Mouse (Mus musculus) kidney, embryonic 16.5 days (tissue): ENCODE data around the gene Rnf215. TPM values are rescaled to one million over a fixed set of nuclear protein-coding genes. Genes with fewer than 3 reads are reported as not detected.

Experiments used
- ATAC-seq: fragments of 200-750 bp; cut with Nextera tagmentation; 2 replicates; pipeline ENCODE4 v1.8.0; 2017; ENCODE audit warnings: moderate TSS enrichment; ENCODE audit not compliant: low FRiP score, low TSS enrichment
- H3K27ac ChIP-seq: fragments of 300-500 bp; sonication (generic); 2 replicates; pipeline ENCODE4 v1.5.1; 2014; ENCODE audit warnings: low read length
- H3K27me3 ChIP-seq: fragments of 300-500 bp; sonication (generic); 2 replicates; pipeline ENCODE4 v1.6.1; 2014; ENCODE audit warnings: low read length, control low read depth, mixed read lengths; ENCODE audit not compliant: insufficient read depth
- H3K36me3 ChIP-seq: fragments of 300-500 bp; sonication (generic); 2 replicates; pipeline ENCODE4 v1.6.1; 2014; ENCODE audit warnings: low read length, control low read depth, mixed read lengths; ENCODE audit not compliant: insufficient read depth
- H3K4me1 ChIP-seq: fragments of 300-500 bp; sonication (generic); 2 replicates; pipeline ENCODE4 v1.6.1; 2014; ENCODE audit warnings: low read length, control low read depth, mixed read lengths; ENCODE audit not compliant: insufficient read depth
- H3K4me2 ChIP-seq: fragments of 300-500 bp; sonication (generic); replicated peaks from 2 replicates; pipeline ENCODE4 v1.6.1; 2014; ENCODE audit warnings: low read depth, low read length
- H3K4me3 ChIP-seq: fragments of 300-500 bp; sonication (generic); 2 replicates; pipeline ENCODE4 v1.5.1; 2014; ENCODE audit warnings: mild to moderate bottlenecking, low read length
- H3K9ac ChIP-seq: fragments of 300-500 bp; sonication (generic); replicated peaks from 2 replicates; pipeline ENCODE4 v1.6.1; 2014; ENCODE audit warnings: low read length
- H3K9me3 ChIP-seq: fragments of 300-500 bp; sonication (generic); 2 replicates; pipeline ENCODE4 v1.6.1; 2016; ENCODE audit warnings: low read length, control low read depth
- WGBS: fragments of 180-500 bp; shearing (Covaris S2); extraction: QIAGEN DNeasy Blood & Tissue Kit; methylation state at CpG from one replicate; pipeline ENCODE4 v1.1.7; 2014; 5-methylcytosine and 5-hydroxymethylcytosine counted together
- polyA plus RNA-seq: library from polyadenylated mRNA; unstranded; fragments of >200 nt; fragmentation: Nextera tagmentation; extraction: Ambion mirVana; gene quantifications from 2 replicates; pipeline ENCODE4 v1.2.1, GENCODE M21; 2015

Rnf215 gene
- polyA plus RNA-seq = 28.9 and 30.0 TPM in 2 replicates

DNA sequence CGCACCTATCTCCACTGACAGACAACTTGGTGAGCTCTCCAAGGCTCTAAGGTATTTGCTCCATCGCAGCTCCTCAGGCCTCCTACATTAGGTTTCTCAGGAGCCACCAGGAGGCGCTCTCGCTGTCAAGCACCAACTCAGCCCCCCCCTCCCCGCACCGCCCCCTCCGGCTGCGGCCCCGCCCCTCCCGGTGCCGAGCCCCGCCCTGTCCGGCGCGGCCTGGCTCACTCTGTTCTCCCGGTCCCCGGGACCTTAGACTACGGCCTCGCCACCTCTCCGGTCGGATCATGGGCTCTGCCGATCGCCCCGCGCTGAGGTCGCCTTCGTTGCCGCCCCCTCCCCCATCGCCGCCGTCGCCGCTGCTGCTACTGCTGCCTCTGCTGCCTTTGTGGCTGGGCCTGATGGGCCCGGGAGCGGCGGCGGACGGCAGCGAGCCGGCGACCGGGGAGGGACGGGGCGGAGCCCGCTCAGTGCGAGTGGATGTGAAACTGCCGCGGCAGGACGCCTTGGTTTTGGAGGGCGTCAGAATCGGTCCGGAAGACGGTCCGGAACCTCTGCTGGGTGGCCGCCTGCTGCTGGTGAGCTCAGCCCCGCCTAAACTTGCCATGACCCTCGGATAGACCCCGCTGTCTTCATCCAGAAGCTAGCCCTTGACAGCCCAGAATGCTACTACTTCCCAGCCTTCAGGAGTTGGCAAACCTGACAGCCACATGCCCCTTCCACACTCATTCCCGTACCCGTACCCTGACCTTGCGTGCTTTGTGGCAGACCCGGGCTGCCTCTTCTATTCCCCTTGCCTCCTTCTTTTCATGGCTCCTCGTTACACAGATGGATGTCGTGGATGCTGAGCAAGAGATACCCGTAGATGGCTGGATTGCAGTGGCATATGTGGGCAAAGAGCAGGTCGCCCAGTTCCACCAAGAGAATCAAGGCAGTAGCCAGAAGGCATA, at the start of gene Rnf215:
TSS of gene Rnf215 (plus strand) at position 217 of the 950 bp plus-strand sequence.
- 1% methylated on average over 59 of the region's 66 CpGs for WGBS
- Histone ChIP-seq H3K36me3 (peaks cover 8% of the 10 kb centered on the region), H3K9ac (peak within 1 kb of the TSS; percentile 98), H3K27ac (peak within 1 kb of the TSS; percentile 81), H3K4me3 (peak within 1 kb of the TSS; percentile 91), H3K27me3 (no peaks in the 10 kb centered on the region), H3K4me2 (peak within 1 kb of the TSS; percentile 81), H3K4me1 (peaks cover 10% of the 10 kb centered on the region), H3K9me3 (no peaks in the 10 kb centered on the region)
- peak; percentile 94 for ATAC-seq

DNA sequence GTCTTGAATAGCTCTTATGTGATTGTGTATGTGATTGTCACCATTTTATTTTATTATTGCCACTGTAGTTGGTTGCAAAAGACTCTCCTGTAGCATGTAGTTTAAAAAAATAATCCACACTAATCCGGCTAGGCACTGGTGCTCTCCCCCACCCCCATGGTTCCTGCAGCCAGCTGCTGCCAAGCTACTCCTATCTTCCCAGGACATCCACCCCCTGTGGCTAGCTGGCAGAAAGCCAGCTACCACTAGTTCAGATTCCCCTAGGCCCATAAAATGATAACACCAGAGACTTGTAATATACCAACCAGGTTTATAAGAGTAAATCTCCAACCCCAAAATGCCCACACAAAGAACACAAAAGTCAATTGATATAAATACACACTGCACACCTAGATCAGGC, 48.8 kb upstream of the Rnf215 start:
- peaks cover 7% of the 10 kb centered on the region for H3K36me3 ChIP-seq
- H3K27ac ChIP-seq = no peak overlapping the region
- no peak overlapping the region for H3K4me2 ChIP-seq
- WGBS = 62% methylated on average over 1 of the region's 1 CpGs
- H3K9me3 ChIP-seq = peaks cover 5% of the 10 kb centered on the region; the same call in 1 of the 2 replicates
- no peaks in the 10 kb centered on the region for H3K27me3 ChIP-seq
- no peaks in the 10 kb centered on the region for H3K4me1 ChIP-seq
- ATAC-seq = no peak
- H3K9ac ChIP-seq = no peak overlapping the region
- no peak overlapping the region for H3K4me3 ChIP-seq

DNA sequence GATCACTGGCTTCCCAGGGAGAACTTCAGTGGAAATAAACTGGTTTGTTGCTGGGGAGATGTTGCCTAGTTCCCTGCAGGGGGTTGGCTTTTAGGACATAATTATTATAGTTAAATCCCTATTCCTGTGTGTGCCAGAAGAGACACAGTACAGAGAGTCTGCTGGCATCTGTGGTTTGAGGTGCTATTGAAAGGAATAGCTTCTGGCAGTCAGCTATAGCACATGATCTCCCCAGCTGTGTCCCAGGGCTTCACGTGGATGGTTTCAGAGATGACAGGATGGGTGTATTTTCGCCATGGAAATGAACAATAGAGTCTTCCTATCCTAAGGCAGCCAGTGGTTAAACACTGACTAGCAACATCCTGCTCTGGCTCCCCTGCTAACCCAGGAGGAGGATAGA, 47.7 kb upstream of the Rnf215 start:
- Histone ChIP-seq H3K9ac (no peak overlapping the region), H3K27me3 (no peaks in the 10 kb centered on the region), H3K4me3 (no peak overlapping the region), H3K27ac (no peak overlapping the region), H3K4me2 (no peak overlapping the region), H3K4me1 (no peaks in the 10 kb centered on the region), H3K36me3 (peaks cover 17% of the 10 kb centered on the region), H3K9me3 (peaks cover 5% of the 10 kb centered on the region; the same call in 1 of the 2 replicates)
- no peak for ATAC-seq
- WGBS = 62% methylated on average over 2 of the region's 2 CpGs

DNA sequence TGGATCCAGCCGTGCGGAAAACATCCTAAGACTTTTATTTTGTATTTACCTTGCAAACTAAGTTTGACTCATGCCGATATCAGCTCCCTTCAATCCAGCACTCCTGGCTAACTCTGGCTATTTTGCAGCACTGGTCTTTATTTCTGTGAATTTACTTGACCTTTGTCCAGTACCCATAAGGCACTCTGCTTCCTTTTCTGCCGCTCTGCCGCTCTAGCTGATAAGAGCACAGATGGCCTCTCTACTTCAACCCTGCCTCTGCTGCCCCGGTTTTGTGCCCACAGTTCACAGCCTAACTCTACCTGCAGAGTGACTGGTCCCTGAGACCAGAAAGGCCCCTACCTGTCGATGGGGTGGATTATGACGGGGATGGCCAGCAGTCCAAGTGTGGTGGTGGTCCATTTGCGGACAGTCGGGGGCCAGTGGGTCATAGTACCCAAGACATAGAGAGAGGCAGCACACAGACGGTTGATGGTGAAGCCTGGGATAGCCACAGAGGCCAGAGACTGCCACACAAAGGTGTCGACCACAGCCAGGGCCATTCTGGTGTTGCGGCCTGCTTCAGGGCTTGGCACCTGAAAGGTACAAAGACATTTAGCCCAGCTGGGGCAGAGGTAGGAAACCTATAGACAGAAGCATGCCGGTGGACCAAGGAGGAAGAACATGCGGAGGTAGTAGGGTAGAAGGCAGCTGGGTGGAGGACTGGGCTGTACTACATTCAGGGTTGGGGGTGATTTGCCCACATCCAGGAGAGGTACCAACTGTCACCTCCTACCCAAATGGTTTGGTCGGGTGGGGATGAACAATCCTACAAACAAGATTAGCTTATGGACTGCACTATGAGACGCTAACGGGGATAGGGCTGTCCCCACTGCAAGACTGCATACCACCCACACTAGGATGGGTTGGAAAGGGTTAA, 41.3 kb upstream of the Rnf215 start:
- peak overlapping the region; percentile 60 for H3K4me3 ChIP-seq

DNA sequence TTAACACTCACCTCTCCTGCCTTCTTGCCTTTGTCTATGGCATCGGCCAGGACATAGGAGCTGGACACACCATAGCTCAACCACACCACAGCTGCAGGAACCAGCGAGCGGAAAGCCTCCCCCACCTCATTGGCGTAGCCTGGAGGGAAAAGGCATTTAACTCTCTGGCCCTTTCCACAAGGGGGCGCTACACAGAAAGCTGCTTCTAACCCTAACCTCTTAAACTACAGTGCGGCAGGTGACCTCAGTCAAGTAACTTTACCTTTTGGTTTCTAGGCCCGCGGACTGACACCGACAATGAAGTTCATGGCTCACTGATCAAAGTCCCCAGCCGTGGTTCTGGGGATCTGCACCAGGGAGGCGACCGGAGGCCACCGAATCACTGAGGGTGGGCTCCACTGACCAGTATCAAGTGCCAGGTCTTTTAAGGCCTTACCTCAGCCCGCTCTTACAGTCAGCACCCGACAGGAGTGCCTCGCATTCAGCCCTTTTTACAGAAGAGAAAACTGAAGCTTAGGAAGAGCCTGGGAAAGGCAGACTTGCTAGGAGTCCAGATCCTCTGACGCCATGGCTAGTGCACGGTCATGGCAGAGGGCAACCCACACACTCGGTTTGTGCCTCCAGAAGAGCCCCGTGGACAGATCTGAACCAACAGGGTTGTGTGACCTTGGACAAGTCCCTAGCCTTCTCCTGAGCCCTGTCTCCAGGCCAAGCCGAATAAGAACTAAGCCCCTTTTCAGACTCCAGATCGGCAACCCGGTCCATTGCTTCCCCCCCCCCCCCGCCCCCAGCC, 40.4 kb upstream of the Rnf215 start:
- Histone ChIP-seq H3K4me3 (peak overlapping the region; percentile 60), H3K36me3 (peaks cover 22% of the 10 kb centered on the region), H3K4me1 (peaks cover 20% of the 10 kb centered on the region), H3K4me2 (peak overlapping the region; percentile 74), H3K9ac (peak overlapping the region; percentile 66), H3K27me3 (no peaks in the 10 kb centered on the region), H3K27ac (peak overlapping the region; percentile 79), H3K9me3 (peaks cover 5% of the 10 kb centered on the region; the same call in 1 of the 2 replicates)
- 4% methylated on average over 23 of the region's 24 CpGs for WGBS
- no peak for ATAC-seq

More for the DNA sequence above, 41.3 kb upstream of the Rnf215 start:
- H3K27ac ChIP-seq = no peak overlapping the region
- peaks cover 22% of the 10 kb centered on the region for H3K36me3 ChIP-seq
- H3K9me3 ChIP-seq = peaks cover 5% of the 10 kb centered on the region; the same call in 1 of the 2 replicates
- H3K9ac ChIP-seq = no peak overlapping the region
- no peak; the same call in 1 of the 2 replicates for ATAC-seq
- H3K27me3 ChIP-seq = no peaks in the 10 kb centered on the region
- 85% methylated on average over 18 of the region's 18 CpGs for WGBS
- H3K4me2 ChIP-seq = peak overlapping the region; percentile 74
- peaks cover 20% of the 10 kb centered on the region for H3K4me1 ChIP-seq

DNA sequence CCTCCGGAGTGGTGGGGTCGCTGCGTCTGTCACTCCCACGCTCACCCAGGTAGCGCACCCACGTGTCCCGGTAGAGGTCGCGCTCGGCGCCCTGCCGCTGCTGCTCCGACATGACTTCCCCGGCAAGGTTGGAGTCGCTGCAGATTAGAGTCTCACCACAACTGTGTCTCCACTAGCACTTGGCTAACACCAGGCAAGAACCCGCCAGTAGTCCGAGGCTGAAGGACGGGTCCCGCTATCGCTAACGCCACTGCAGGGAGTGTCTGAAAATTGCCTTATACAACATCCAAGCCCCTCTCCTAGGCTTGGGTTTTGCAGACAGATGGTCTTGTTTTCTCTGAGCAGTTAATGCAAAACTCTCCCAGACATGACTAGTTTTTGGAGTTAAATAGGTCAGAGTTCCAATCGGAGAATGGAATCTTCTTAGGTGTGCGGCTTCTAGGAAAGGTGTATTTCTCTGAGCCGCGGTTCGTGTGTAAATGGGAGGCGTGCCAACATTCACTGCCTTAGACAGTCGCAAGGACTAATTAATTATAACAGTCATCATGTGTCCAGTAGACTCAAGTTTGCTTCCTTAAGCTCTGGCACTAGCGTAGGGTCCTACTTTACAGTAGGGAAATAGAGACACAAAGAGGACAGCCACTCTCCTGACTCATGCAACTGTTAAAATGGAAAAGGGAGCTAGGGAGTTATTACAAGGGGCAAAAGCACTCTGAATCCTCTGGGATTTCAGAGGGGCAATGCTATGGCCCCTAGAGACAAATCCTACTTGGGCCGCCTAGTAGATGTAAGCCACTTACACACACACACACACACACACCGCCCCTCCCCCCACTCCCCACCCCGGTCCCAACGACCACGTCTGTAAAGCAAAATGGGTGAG, 39.6 kb upstream of the Rnf215 start, which contains the start of gene Mtfp1:
TSS of gene Mtfp1 (minus strand) at position 275 of the 883 bp plus-strand sequence.
- 4% methylated on average over 30 of the region's 34 CpGs for WGBS
- Histone ChIP-seq H3K4me1 (peaks cover 20% of the 10 kb centered on the region), H3K36me3 (peaks cover 22% of the 10 kb centered on the region), H3K27me3 (no peaks in the 10 kb centered on the region), H3K9me3 (peaks cover 5% of the 10 kb centered on the region; the same call in 1 of the 2 replicates), H3K4me2 (peak within 1 kb of the TSS; percentile 74), H3K4me3 (peak within 1 kb of the TSS; percentile 60), H3K9ac (peak within 1 kb of the TSS; percentile 66), H3K27ac (peak within 1 kb of the TSS; percentile 79)
- peak; percentile 14; the same call in 1 of the 2 replicates for ATAC-seq

DNA sequence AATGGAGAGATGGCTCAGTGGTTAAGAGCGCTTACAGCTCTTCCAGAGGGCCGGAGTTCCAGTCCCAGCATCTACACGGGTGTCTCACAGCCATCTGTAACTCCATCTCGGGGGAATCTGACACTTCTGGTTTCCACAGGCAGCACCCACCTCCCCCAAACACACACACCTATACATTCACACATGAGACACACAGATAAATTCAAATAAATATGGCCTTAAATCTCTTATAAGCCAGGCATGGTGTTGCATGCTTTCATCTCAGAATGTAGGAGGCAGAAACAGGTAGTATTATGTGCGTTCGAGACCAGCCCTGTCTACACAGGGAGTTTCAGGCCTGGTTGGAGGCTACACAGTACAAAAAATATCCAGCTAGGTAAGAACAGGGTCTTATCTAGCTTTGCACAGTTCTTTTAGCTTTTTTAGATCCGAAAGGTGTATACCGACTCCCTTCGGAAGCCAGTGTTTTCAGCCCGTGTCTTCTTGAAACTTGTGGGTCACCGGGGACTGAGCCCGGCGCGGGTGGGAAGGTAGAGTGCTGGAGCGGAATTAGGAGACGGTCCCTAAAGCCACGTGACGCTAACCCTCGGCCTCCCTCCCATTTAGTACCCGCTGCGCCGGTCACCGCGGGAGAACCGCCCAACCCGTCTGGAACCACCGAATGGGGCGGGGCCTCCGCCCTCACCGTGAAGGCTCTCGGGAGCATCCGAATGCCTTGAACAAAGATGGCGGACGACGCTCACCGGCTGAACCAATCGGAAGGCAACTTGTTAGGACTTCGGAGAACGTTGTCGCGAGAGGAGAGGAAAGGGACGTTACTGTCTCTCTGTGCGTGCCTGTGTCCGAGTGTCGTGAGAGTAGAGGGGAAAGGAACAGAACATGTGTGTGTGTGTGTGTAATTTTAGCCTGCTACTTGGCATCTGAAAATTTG, 38.7 kb upstream of the Rnf215 start:
- Histone ChIP-seq H3K27me3 (no peaks in the 10 kb centered on the region), H3K4me2 (peak overlapping the region; percentile 74), H3K27ac (peak overlapping the region; percentile 83), H3K4me1 (peaks cover 20% of the 10 kb centered on the region), H3K4me3 (peak overlapping the region; percentile 60), H3K36me3 (peaks cover 15% of the 10 kb centered on the region), H3K9me3 (no peaks in the 10 kb centered on the region), H3K9ac (peak overlapping the region; percentile 75)
- 2% methylated on average over 45 of the region's 45 CpGs for WGBS
- ATAC-seq = peak; percentile 95
